Mouse (Mus musculus): ENCODE results near the gene Gtse1. TPM values are rescaled to one million over a fixed set of nuclear protein-coding genes. Genes with fewer than 3 reads are reported as not detected.
"Not testable (repeated sequence)": the region's sequence is repeated elsewhere in the genome, so short reads cannot be mapped to it uniquely, and the experiment has no call there.

The Gtse1 gene
- polyA plus RNA-seq, 1 experiment from 2014 or later = 23.0 TPM

DNA sequence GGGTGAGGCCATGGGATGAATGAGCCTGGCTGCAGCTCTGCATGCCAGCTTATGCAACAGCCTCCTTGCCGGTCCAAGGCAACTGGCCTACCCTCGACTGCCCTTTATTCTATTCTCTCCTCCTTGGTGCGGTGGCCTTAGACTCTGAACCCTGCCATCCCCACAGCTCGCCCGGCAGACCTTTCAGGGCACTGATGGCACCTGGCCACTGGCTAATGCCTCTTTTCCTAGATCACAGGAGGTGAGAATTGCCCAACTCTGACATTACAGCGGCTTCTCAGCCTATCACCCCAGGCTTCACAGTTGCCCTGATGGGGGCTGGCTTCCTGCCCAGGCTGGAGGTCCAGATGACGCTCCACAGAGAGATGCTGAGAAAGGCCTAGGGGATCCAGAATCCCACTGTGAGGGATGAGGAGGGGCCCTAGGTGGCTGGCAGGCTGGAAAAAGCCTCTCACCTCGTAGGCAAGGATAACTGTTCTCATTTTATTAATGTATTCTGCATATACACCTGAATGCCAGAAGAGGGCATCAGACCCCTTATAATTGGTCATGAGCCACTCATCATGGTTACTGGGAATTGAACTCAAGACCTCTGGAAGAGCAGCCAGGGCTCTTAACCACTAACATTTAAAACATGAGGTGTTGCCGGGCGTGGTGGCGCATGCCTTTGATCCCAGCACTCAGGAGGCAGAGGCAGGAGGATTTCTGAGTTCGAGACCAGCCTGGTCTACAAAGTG, 7.7 kb upstream of the Gtse1 start:
- no peaks in the 10 kb centered on the region for H3K36me3 ChIP-seq (ENCODE audit: control insufficient read depth, insufficient read depth)
- no peak overlapping the region for H3K27ac ChIP-seq (ENCODE audit: low read length)
- no peak overlapping the region for H3K4me3 ChIP-seq (ENCODE audit: low read depth, low read length)
- no peak overlapping the region for H3K9ac ChIP-seq (ENCODE audit: low read depth, low read length)
- no peaks in the 10 kb centered on the region for H3K9me3 ChIP-seq (replicated peaks; ENCODE audit: control insufficient read depth, low read length)
- H3K4me1 ChIP-seq (ENCODE audit: control insufficient read depth, low read depth, low read length) = no peaks in the 10 kb centered on the region
- H3K27me3 ChIP-seq (ENCODE audit: control insufficient read depth, insufficient read depth, low read depth, low read length) = no peaks in the 10 kb centered on the region
- 70% methylated on average over 12 of the region's 12 CpGs for WGBS (ENCODE audit: insufficient replicate concordance)
- no peak for ATAC-seq (ENCODE audit: low read depth)
- no peak overlapping the region for H3K4me2 ChIP-seq (ENCODE audit: low read depth, low read length)

DNA sequence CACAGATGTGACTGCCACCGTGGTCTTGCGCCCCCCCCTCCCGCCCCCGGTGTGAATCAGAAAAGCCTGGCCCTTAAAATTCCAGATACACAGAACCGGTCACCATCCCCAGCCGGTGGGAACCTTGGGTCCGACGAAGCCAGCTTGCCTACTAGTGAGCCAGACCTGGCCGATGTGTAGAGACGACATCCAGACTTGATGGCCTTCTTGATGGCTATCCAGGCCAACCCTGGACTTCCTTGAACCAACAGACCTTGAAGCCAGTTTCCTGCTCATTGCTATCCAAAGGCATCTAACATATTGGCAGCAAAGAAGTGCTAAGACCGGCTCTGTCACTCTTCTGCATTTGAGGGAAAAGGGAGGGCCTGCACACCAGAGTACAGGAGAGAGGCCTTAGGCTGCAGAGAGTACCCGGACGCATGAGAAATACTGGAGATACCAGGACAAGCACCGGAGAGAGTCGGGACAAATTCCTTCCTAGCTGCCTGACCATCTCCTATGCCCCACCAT, 510 bp upstream of the Gtse1 start:
- Histone ChIP-seq H3K4me2 (ENCODE audit: low read depth, low read length) (peak overlapping the region; percentile 81), H3K27me3 (ENCODE audit: control insufficient read depth, insufficient read depth, low read depth, low read length) (no peaks in the 10 kb centered on the region), H3K4me3 (ENCODE audit: low read depth, low read length) (peak overlapping the region; percentile 89), H3K9ac (ENCODE audit: low read depth, low read length) (peak overlapping the region; percentile 71), H3K4me1 (ENCODE audit: control insufficient read depth, low read depth, low read length) (peaks cover 16% of the 10 kb centered on the region), H3K36me3 (ENCODE audit: control insufficient read depth, insufficient read depth) (peaks cover 24% of the 10 kb centered on the region), H3K9me3 (replicated peaks; ENCODE audit: control insufficient read depth, low read length) (no peaks in the 10 kb centered on the region), H3K27ac (ENCODE audit: low read length) (0 out of 2 replicates have a peak overlapping the region, but pooled peaks have one; percentile 19)
- WGBS (ENCODE audit: insufficient replicate concordance) = 10% methylated on average over 15 of the region's 15 CpGs
- no peak for ATAC-seq (ENCODE audit: low read depth)

DNA sequence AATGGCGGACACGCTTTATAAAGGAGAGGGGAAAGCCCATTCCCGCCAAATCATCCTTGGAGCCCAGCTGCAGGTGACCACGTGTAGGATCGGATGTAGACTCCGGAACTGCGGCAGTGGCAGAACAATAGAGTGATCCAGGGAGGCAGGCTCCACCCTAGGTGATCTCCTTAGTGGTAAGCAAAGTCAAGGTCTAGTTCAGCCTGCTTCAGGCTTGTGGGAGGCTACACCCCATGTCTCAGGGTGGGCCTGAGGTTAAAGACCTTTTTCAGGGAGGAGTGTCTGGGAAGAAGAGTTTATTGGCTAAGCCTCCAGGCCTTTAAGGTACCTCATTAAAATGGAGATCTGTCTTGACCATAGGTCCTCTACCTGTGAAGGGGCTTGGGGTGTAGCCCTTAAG, 6.4 kb downstream of the Gtse1 start:
- 89% methylated on average over 7 of the region's 7 CpGs for WGBS (ENCODE audit: insufficient replicate concordance)
- H3K9ac ChIP-seq (ENCODE audit: low read depth, low read length) = not testable (repeated sequence)
- peaks cover 70% of the 10 kb centered on the region for H3K36me3 ChIP-seq (ENCODE audit: control insufficient read depth, insufficient read depth)

DNA sequence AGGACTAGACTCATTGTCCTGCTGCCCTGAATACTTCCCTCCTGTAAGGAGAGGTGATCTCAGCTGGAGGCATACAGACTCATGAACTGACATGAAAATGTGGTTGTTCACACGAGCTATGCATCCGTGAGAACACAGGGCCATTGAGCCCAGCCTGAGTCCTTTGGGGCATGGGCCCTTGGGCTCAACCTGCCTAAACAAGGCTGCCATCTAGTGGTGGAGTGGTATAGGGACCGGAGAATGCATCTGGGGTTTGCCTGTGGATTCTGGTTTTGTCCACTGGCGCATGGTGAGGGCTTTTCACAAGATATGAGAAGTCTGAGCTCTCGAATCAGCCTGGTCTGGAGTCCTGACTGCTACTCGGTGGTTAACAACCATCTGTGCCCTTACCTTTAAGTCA, 8.2 kb downstream of the Gtse1 start:
- ATAC-seq (ENCODE audit: low read depth) = 0 out of 2 replicates have a peak, but pooled peaks have one; percentile 45
- H3K36me3 ChIP-seq (ENCODE audit: control insufficient read depth, insufficient read depth) = peaks cover 71% of the 10 kb centered on the region

More for the DNA sequence above, 6.4 kb downstream of the Gtse1 start:
- not testable (repeated sequence) for H3K9me3 ChIP-seq (replicated peaks; ENCODE audit: control insufficient read depth, low read length); H3K4me1 ChIP-seq (ENCODE audit: control insufficient read depth, low read depth, low read length); H3K4me3 ChIP-seq (ENCODE audit: low read depth, low read length); H3K27ac ChIP-seq (ENCODE audit: low read length); H3K27me3 ChIP-seq (ENCODE audit: control insufficient read depth, insufficient read depth, low read depth, low read length); H3K4me2 ChIP-seq (ENCODE audit: low read depth, low read length); ATAC-seq (ENCODE audit: low read depth)

DNA sequence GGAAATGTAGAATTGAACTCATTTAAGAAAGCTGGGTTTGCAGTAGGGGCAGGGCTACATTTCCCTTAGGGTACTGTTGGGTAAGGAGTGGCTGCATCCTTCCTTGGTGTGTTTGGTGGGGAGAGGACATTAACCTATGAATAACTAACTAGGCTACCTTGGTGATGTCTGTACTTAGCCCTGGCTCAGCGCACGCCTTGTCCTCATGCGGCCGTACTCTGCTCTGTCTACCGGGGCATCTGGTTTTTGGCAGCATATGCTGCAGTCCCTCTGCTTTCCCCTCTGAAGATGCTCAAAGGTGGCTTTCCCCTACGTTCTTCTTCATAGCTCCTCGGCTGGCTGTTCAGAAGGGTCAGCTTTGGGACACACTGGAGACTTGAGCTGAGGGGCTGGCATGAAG, 17.8 kb downstream of the Gtse1 start:
- 92% methylated on average over 7 of the region's 7 CpGs for WGBS (ENCODE audit: insufficient replicate concordance)
- no peak overlapping the region for H3K4me3 ChIP-seq (ENCODE audit: low read depth, low read length)
- peaks cover 14% of the 10 kb centered on the region for H3K4me1 ChIP-seq (ENCODE audit: control insufficient read depth, low read depth, low read length)
- no peak for ATAC-seq (ENCODE audit: low read depth)
- no peaks in the 10 kb centered on the region for H3K9me3 ChIP-seq (replicated peaks; ENCODE audit: control insufficient read depth, low read length)
- H3K27ac ChIP-seq (ENCODE audit: low read length) = no peak overlapping the region
- H3K4me2 ChIP-seq (ENCODE audit: low read depth, low read length) = no peak overlapping the region
- no peak overlapping the region for H3K9ac ChIP-seq (ENCODE audit: low read depth, low read length)
- peaks cover 26% of the 10 kb centered on the region for H3K36me3 ChIP-seq (ENCODE audit: control insufficient read depth, insufficient read depth)
- H3K27me3 ChIP-seq (ENCODE audit: control insufficient read depth, insufficient read depth, low read depth, low read length) = no peaks in the 10 kb centered on the region

More for the DNA sequence above, 8.2 kb downstream of the Gtse1 start:
- WGBS (ENCODE audit: insufficient replicate concordance) = 38% methylated on average over 6 of the region's 6 CpGs
- Histone ChIP-seq H3K9ac (ENCODE audit: low read depth, low read length) (no peak overlapping the region), H3K9me3 (replicated peaks; ENCODE audit: control insufficient read depth, low read length) (no peaks in the 10 kb centered on the region), H3K27ac (ENCODE audit: low read length) (no peak overlapping the region), H3K4me2 (ENCODE audit: low read depth, low read length) (no peak overlapping the region), H3K4me3 (ENCODE audit: low read depth, low read length) (no peak overlapping the region), H3K27me3 (ENCODE audit: control insufficient read depth, insufficient read depth, low read depth, low read length) (no peaks in the 10 kb centered on the region), H3K4me1 (ENCODE audit: control insufficient read depth, low read depth, low read length) (no peaks in the 10 kb centered on the region)

DNA sequence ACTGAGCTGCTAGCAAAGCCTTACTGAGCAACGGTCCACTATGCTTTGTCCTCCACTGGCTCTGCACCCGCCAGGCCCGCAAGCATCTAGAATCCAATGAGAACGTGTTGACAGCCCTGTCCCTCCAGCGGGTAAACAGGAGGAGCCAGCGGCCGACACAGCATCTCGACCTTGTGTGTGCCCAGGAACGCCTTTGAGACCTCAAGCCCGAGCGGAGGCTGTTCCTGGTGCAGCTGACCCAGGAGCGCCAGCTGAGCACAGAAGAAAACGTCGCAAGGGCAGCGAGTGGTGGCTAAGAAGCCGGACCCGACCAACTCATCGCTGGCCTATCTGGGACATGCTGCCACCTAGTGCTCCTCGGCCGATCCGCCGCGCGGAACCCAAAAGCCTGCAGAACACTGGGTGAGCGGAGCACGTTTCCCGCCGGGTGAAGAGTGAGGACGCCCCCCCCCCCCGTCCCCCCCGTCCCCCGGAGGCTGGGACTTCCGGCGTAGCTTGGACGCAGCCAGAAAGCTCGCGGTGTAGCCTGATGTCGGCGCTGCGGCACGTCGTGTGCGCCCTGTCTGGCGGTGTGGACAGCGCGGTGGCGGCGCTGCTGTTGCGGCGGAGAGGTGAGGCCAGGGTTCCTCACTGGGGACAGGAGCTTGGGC, 19.4 kb downstream of the Gtse1 start, which contains the start of gene Trmu:
TSS of gene Trmu (plus strand) at position 465 of the 650 bp plus-strand sequence.
- Histone ChIP-seq H3K36me3 (ENCODE audit: control insufficient read depth, insufficient read depth) (peaks cover 20% of the 10 kb centered on the region), H3K27ac (ENCODE audit: low read length) (peak within 1 kb of the TSS; percentile 70), H3K9me3 (replicated peaks; ENCODE audit: control insufficient read depth, low read length) (no peaks in the 10 kb centered on the region), H3K27me3 (ENCODE audit: control insufficient read depth, insufficient read depth, low read depth, low read length) (no peaks in the 10 kb centered on the region), H3K4me3 (ENCODE audit: low read depth, low read length) (peak within 1 kb of the TSS; percentile 78), H3K9ac (ENCODE audit: low read depth, low read length) (peak within 1 kb of the TSS; percentile 77), H3K4me2 (ENCODE audit: low read depth, low read length) (peak within 1 kb of the TSS; percentile 75), H3K4me1 (ENCODE audit: control insufficient read depth, low read depth, low read length) (peaks cover 14% of the 10 kb centered on the region)
- 1% methylated on average over 47 of the region's 50 CpGs for WGBS (ENCODE audit: insufficient replicate concordance)
- peak; percentile 94 for ATAC-seq (ENCODE audit: low read depth)

DNA sequence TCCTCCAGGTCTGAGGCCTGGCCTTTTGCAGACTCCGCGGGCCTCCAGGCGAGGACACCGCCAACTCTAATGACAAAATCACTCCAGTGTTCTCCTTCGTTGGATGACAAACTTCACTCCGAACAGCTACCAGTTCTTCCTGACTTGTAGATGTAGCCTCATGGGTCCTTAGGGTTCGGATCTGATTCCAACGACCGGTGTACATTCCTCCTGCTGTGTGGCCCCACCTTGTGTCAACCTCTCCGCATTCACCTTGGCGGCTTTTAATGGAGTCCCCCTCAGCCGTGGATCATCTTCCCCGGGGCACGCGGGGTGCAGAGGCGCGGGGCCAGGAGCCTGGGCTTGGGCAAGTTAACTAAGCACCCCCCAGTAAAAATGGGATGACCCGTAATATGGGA, 20.0 kb downstream of the Gtse1 start:
- peak overlapping the region; percentile 75 for H3K4me2 ChIP-seq (ENCODE audit: low read depth, low read length)
- peak overlapping the region; percentile 78 for H3K4me3 ChIP-seq (ENCODE audit: low read depth, low read length)
- peak overlapping the region; percentile 77 for H3K9ac ChIP-seq (ENCODE audit: low read depth, low read length)
- no peaks in the 10 kb centered on the region for H3K27me3 ChIP-seq (ENCODE audit: control insufficient read depth, insufficient read depth, low read depth, low read length)
- peaks cover 14% of the 10 kb centered on the region for H3K4me1 ChIP-seq (ENCODE audit: control insufficient read depth, low read depth, low read length)
- 0% methylated on average over 18 of the region's 18 CpGs for WGBS (ENCODE audit: insufficient replicate concordance)
- H3K9me3 ChIP-seq (replicated peaks; ENCODE audit: control insufficient read depth, low read length) = no peaks in the 10 kb centered on the region
- H3K27ac ChIP-seq (ENCODE audit: low read length) = peak overlapping the region; percentile 70
- peaks cover 17% of the 10 kb centered on the region for H3K36me3 ChIP-seq (ENCODE audit: control insufficient read depth, insufficient read depth)
- ATAC-seq (ENCODE audit: low read depth) = peak; percentile 38

DNA sequence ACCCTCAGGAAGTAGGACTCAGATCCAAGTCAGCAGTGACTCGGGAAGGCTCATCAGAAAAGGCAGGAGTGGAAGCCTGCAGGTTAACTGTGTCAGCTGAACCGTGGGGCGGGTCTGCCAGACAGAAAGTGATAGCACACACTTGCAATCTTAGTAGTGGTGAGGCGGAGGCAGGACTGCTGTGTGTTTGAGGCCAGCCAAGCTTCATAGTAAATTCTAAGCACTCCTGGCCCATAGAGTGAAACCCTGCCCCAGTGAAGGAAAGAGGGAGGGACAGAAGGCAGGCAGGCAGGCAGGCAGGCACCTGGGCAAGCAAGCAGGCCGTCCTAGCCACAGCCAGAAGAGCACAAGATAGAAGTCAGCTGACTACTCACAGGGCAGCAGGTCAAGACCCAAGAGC, 26.1 kb downstream of the Gtse1 start:
- H3K9me3 ChIP-seq (replicated peaks; ENCODE audit: control insufficient read depth, low read length) = no peaks in the 10 kb centered on the region
- no peaks in the 10 kb centered on the region; the same call in 1 of the 2 replicates for H3K4me1 ChIP-seq (ENCODE audit: control insufficient read depth, low read depth, low read length)
- 62% methylated on average over 5 of the region's 5 CpGs for WGBS (ENCODE audit: insufficient replicate concordance)
- no peak overlapping the region for H3K27ac ChIP-seq (ENCODE audit: low read length)
- no peaks in the 10 kb centered on the region for H3K27me3 ChIP-seq (ENCODE audit: control insufficient read depth, insufficient read depth, low read depth, low read length)
- H3K4me3 ChIP-seq (ENCODE audit: low read depth, low read length) = no peak overlapping the region
- H3K4me2 ChIP-seq (ENCODE audit: low read depth, low read length) = no peak overlapping the region
- H3K36me3 ChIP-seq (ENCODE audit: control insufficient read depth, insufficient read depth) = peaks cover 4% of the 10 kb centered on the region
- H3K9ac ChIP-seq (ENCODE audit: low read depth, low read length) = no peak overlapping the region
- no peak for ATAC-seq (ENCODE audit: low read depth)

DNA sequence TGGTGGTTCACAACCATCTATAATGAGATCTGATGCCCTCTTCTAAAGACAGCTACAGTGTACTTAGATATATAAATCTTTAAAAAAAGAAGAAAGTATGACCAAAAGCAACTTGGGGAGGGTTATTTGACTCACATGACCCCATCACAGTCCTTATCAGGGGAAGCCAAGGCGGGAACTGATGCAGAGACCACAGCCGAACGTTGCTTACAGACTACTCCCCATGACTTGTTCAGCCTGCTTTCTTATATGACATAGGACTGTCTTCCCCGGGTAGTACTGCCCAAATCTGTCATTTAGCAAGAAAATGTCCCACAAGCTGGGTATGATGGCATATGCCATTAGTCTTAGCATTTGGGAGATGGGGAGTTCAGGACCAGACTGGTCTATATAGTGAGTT, 29.7 kb downstream of the Gtse1 start:
- WGBS (ENCODE audit: insufficient replicate concordance) = 41% methylated on average over 4 of the region's 4 CpGs
- Histone ChIP-seq H3K27me3 (ENCODE audit: control insufficient read depth, insufficient read depth, low read depth, low read length) (no peaks in the 10 kb centered on the region), H3K9me3 (replicated peaks; ENCODE audit: control insufficient read depth, low read length) (no peaks in the 10 kb centered on the region), H3K4me1 (ENCODE audit: control insufficient read depth, low read depth, low read length) (no peaks in the 10 kb centered on the region), H3K27ac (ENCODE audit: low read length) (no peak overlapping the region), H3K4me3 (ENCODE audit: low read depth, low read length) (no peak overlapping the region), H3K36me3 (ENCODE audit: control insufficient read depth, insufficient read depth) (peaks cover 19% of the 10 kb centered on the region), H3K4me2 (ENCODE audit: low read depth, low read length) (no peak overlapping the region), H3K9ac (ENCODE audit: low read depth, low read length) (no peak overlapping the region)
- no peak for ATAC-seq (ENCODE audit: low read depth)

All from liver, embryonic 16.5 days (tissue).